Mouse (Mus musculus): ENCODE measurements around the gene Frmd6.

DNA sequence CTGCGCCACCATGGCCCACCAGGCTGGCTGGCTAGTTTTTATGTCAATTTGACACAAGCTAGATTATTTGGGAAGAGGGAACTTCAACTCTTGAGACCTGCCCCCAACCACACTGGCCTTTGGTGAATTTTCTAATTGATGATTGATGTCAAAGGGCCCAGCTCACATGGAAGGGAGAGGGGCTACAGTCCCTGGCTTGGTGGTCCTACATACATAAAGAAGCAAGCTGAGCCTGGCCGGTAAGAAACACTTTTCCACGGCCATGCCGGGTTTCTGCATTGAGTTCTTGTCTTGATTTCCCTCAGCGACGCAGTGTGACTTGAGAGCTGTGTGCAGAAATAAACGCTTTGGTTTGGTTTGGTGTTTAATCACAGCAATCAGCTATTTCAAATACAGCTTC lies 1.3 kb upstream of the Frmd6 start:
- TF ChIP-seq POLR2A (IDR thresholded peaks at IDR 0.05; ENCODE audit: extremely low read depth, insufficient read depth, low read length) (no peak), CTCF (IDR thresholded peaks at IDR 0.05; ENCODE audit: extremely low read depth, insufficient read depth, low read length) (no peak)

Measured in cortical plate, adult 2 months (tissue).